Mouse (Mus musculus): ENCODE measurements around the gene Xlr5c. TPM values are rescaled to one million over a fixed set of nuclear protein-coding genes. Genes with fewer than 3 reads are reported as not detected.
"Not testable (repeated sequence)": the region's sequence is repeated elsewhere in the genome, so short reads cannot be mapped to it uniquely, and the experiment has no call there.

Gene Xlr5c
- polyA plus RNA-seq, 1 experiment from 2014 or later: not detected

DNA sequence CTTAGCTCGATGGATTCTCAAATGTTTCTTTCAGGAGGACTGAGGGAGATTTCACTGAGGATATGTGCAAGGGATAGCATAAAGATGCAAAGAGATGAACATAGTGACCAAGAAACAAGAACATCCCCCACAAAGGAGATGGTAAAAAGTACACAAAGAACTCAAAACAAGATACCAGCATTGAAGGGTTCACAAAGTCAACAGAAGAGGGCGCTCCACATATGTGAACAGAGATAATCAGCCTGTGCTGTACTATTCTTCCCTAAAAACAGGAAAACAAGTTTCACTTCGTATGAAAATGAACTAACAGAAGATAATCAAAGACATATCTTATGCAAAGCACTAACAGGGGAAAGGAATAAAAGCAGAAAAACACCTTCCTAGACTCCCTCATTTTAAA is 19.7 kb upstream of the Xlr5c start:
- ATAC-seq (ENCODE audit: insufficient number of reproducible peaks, insufficient read depth, low FRiP score, low read depth): no peak
- Histone ChIP-seq H3K36me3 (ENCODE audit: control insufficient read depth, insufficient read depth, low read length) (no peaks in the 10 kb centered on the region), H3K4me2 (ENCODE audit: low read length) (no peak overlapping the region), H3K27ac (replicated peaks in 1 of 2; ENCODE audit: control insufficient read depth in 1 of 2, insufficient read depth in 1 of 2, low read depth in 2 of 2, low read length in 2 of 2) (no peak overlapping the region), H3K4me3 (ENCODE audit: control insufficient read depth in 1 of 2, insufficient read depth in 1 of 2, low read depth in 1 of 2, low read length in 2 of 2) (no peak overlapping the region), H3K9me3 (ENCODE audit: control insufficient read depth, low read length) (no peaks in the 10 kb centered on the region), H3K4me1 (ENCODE audit: control insufficient read depth in 2 of 2, insufficient read depth in 2 of 2, low read length in 2 of 2) (no peaks in the 10 kb centered on the region), H3K27me3 (ENCODE audit: control insufficient read depth, insufficient read depth, low read length) (no peaks in the 10 kb centered on the region), H3K9ac (ENCODE audit: low read length) (no peak overlapping the region)
- WGBS: 17% methylated on average over 3 of the region's 3 CpGs

DNA sequence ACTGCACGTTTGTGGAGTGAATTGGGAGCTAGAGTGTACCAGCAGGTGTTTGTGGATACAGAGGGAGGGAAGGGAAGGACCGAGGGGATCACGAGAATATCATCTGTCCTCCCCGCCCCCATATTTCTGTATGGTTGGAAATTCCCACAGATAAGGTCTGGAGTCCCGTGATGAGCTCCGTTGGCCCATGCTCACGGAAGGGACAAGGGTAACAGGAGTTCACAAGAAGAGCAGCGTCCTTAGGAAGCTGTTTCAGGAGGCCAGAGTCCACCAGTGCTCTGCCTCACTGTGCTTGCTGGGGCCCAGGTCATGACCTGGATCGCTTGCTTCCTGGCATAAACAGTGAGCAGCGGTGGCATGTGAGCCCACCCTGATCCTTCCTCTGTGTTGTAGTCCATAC is 3.0 kb upstream of the Xlr5c start:
- H3K36me3 ChIP-seq (ENCODE audit: control insufficient read depth, insufficient read depth, low read length); H3K4me2 ChIP-seq (ENCODE audit: low read length); H3K27me3 ChIP-seq (ENCODE audit: control insufficient read depth, insufficient read depth, low read length); ATAC-seq (ENCODE audit: insufficient number of reproducible peaks, insufficient read depth, low FRiP score, low read depth); H3K4me1 ChIP-seq (ENCODE audit: control insufficient read depth in 2 of 2, insufficient read depth in 2 of 2, low read length in 2 of 2); H3K27ac ChIP-seq (replicated peaks in 1 of 2; ENCODE audit: control insufficient read depth in 1 of 2, insufficient read depth in 1 of 2, low read depth in 2 of 2, low read length in 2 of 2); H3K4me3 ChIP-seq (ENCODE audit: control insufficient read depth in 1 of 2, insufficient read depth in 1 of 2, low read depth in 1 of 2, low read length in 2 of 2); H3K9me3 ChIP-seq (ENCODE audit: control insufficient read depth, low read length); H3K9ac ChIP-seq (ENCODE audit: low read length): not testable (repeated sequence)
- WGBS: 53% methylated on average over 6 of the region's 10 CpGs

DNA sequence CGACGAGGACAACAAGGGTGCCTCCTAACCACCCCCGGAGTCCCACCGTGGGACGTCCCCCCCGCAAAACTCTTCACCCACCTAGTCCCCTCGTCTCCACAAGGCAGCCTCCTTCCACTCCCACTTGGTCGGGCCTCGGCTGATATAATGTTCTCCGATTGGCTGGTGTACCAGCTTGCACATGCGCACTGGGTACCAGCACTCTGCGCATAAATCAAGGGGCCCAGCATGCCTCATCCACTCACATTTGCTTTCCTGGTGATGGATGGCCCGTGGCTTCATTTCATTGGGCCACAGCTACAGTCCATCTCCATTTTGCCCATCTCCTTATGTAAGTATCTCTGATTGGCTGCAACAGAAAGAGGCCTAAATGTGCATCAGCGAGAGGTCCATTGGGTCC is 27.5 kb downstream of the Xlr5c start, which contains the start of gene Xlr3c:
Xlr3c (minus strand) TSS at position 121 of the 400 bp plus-strand sequence.
- not testable (repeated sequence) for H3K9ac ChIP-seq (ENCODE audit: low read length); H3K27me3 ChIP-seq (ENCODE audit: control insufficient read depth, insufficient read depth, low read length); H3K27ac ChIP-seq (replicated peaks in 1 of 2; ENCODE audit: control insufficient read depth in 1 of 2, insufficient read depth in 1 of 2, low read depth in 2 of 2, low read length in 2 of 2); H3K36me3 ChIP-seq (ENCODE audit: control insufficient read depth, insufficient read depth, low read length); H3K4me2 ChIP-seq (ENCODE audit: low read length); H3K4me3 ChIP-seq (ENCODE audit: control insufficient read depth in 1 of 2, insufficient read depth in 1 of 2, low read depth in 1 of 2, low read length in 2 of 2); H3K4me1 ChIP-seq (ENCODE audit: control insufficient read depth in 2 of 2, insufficient read depth in 2 of 2, low read length in 2 of 2); ATAC-seq (ENCODE audit: insufficient number of reproducible peaks, insufficient read depth, low FRiP score, low read depth); H3K9me3 ChIP-seq (ENCODE audit: control insufficient read depth, low read length)
- 85% methylated on average over 14 of the region's 14 CpGs for WGBS

DNA sequence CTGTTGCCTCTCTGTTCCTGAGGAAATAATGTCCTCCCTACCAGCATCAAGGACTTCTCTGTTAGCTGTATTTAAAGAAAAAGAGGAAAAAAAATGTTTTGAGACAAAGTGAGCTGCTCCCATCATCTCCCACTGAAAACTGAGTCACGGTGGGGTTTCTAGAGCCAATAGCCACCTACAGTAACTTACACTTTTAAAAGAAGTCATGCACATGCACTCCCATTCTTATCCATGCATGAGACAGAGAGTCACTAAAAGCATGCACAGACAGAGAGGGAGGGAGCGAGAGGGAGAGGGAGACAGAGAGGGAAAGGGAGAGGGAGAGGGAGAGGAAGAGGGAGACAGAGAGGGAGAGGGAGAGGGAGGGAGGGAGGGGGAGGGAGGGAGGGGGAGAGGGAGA is 30.3 kb downstream of the Xlr5c start:
- not testable (repeated sequence) for H3K9me3 ChIP-seq (ENCODE audit: control insufficient read depth, low read length); H3K36me3 ChIP-seq (ENCODE audit: control insufficient read depth, insufficient read depth, low read length); H3K27ac ChIP-seq (replicated peaks in 1 of 2; ENCODE audit: control insufficient read depth in 1 of 2, insufficient read depth in 1 of 2, low read depth in 2 of 2, low read length in 2 of 2); H3K9ac ChIP-seq (ENCODE audit: low read length); H3K27me3 ChIP-seq (ENCODE audit: control insufficient read depth, insufficient read depth, low read length); H3K4me2 ChIP-seq (ENCODE audit: low read length); ATAC-seq (ENCODE audit: insufficient number of reproducible peaks, insufficient read depth, low FRiP score, low read depth); H3K4me1 ChIP-seq (ENCODE audit: control insufficient read depth in 2 of 2, insufficient read depth in 2 of 2, low read length in 2 of 2); H3K4me3 ChIP-seq (ENCODE audit: control insufficient read depth in 1 of 2, insufficient read depth in 1 of 2, low read depth in 1 of 2, low read length in 2 of 2)
- WGBS: 79% methylated on average over 1 of the region's 2 CpGs

GRCm38 (mm10) chrX:73242821-73243325 is 49.9 kb downstream of the Xlr5c start, which contains the start of gene Xlr4c:
Gene Xlr4c (minus strand): TSS chrX:73243130.
- not testable (repeated sequence) for H3K9ac ChIP-seq (ENCODE audit: low read length); H3K27ac ChIP-seq (replicated peaks in 1 of 2; ENCODE audit: control insufficient read depth in 1 of 2, insufficient read depth in 1 of 2, low read depth in 2 of 2, low read length in 2 of 2); H3K4me3 ChIP-seq (ENCODE audit: control insufficient read depth in 1 of 2, insufficient read depth in 1 of 2, low read depth in 1 of 2, low read length in 2 of 2); ATAC-seq (ENCODE audit: insufficient number of reproducible peaks, insufficient read depth, low FRiP score, low read depth); H3K27me3 ChIP-seq (ENCODE audit: control insufficient read depth, insufficient read depth, low read length); H3K4me2 ChIP-seq (ENCODE audit: low read length); H3K4me1 ChIP-seq (ENCODE audit: control insufficient read depth in 2 of 2, insufficient read depth in 2 of 2, low read length in 2 of 2); H3K9me3 ChIP-seq (ENCODE audit: control insufficient read depth, low read length); H3K36me3 ChIP-seq (ENCODE audit: control insufficient read depth, insufficient read depth, low read length)
- 84% methylated on average over 11 of the region's 14 CpGs for WGBS

Other genes starting within 250 kb of the Xlr5c start
- not detected in 2 replicates for gene Pnma3, start 228.2 kb downstream of the Xlr5c start, polyA plus RNA-seq (2014; fragmentation: Nextera tagmentation; extraction: Ambion mirVana)
- gene Xlr4a, start 210.5 kb downstream of the Xlr5c start, polyA plus RNA-seq (2014; fragmentation: Nextera tagmentation; extraction: Ambion mirVana): 1.8 TPM in 1 of 2 replicates, not detected in the other
- 1.4 TPM in 2 replicates for gene Xlr3a, start 195.9 kb downstream of the Xlr5c start, polyA plus RNA-seq (2014; fragmentation: Nextera tagmentation; extraction: Ambion mirVana)
- not detected in 2 replicates for gene Gm14685, start 175.9 kb downstream of the Xlr5c start, polyA plus RNA-seq (2014; fragmentation: Nextera tagmentation; extraction: Ambion mirVana)
- not detected in 2 replicates for gene Xlr5b, start 144.2 kb downstream of the Xlr5c start, polyA plus RNA-seq (2014; fragmentation: Nextera tagmentation; extraction: Ambion mirVana)
- gene DXBay18, start 143.5 kb downstream of the Xlr5c start, polyA plus RNA-seq (2014; fragmentation: Nextera tagmentation; extraction: Ambion mirVana): not detected in 2 replicates
- gene Spin2d, start 116.0 kb downstream of the Xlr5c start, polyA plus RNA-seq (2014; fragmentation: Nextera tagmentation; extraction: Ambion mirVana): not detected in 2 replicates
- gene Xlr3b, start 100.8 kb downstream of the Xlr5c start, polyA plus RNA-seq (2014; fragmentation: Nextera tagmentation; extraction: Ambion mirVana): 2.7 and 11.9 TPM in 2 replicates
- 0.26 and 2.3 TPM in 2 replicates for gene Xlr4b, start 78.6 kb downstream of the Xlr5c start, polyA plus RNA-seq (2014; fragmentation: Nextera tagmentation; extraction: Ambion mirVana)
- gene F8a, start 64.7 kb downstream of the Xlr5c start, polyA plus RNA-seq (2014; fragmentation: Nextera tagmentation; extraction: Ambion mirVana): 9.4 and 10.0 TPM in 2 replicates
- gene Xlr4c, start 49.8 kb downstream of the Xlr5c start, polyA plus RNA-seq (2014; fragmentation: Nextera tagmentation; extraction: Ambion mirVana): 0.35 TPM in 1 of 2 replicates, not detected in the other
- gene Xlr3c, start 27.6 kb downstream of the Xlr5c start, polyA plus RNA-seq (2014; fragmentation: Nextera tagmentation; extraction: Ambion mirVana): not detected in 2 replicates
- 0.14 TPM in 1 of 2 replicates, not detected in the other for gene Xlr5a, start within 50 bp of the Xlr5c start, polyA plus RNA-seq (2014; fragmentation: Nextera tagmentation; extraction: Ambion mirVana)
- not detected in 2 replicates for gene Gm45015, start 43.9 kb upstream of the Xlr5c start, polyA plus RNA-seq (2014; fragmentation: Nextera tagmentation; extraction: Ambion mirVana)
- gene Zfp275, start 49.6 kb upstream of the Xlr5c start, polyA plus RNA-seq (2014; fragmentation: Nextera tagmentation; extraction: Ambion mirVana): 10.2 and 11.0 TPM in 2 replicates
- not detected in 2 replicates for gene Gm18336, start 105.8 kb upstream of the Xlr5c start, polyA plus RNA-seq (2014; fragmentation: Nextera tagmentation; extraction: Ambion mirVana)
- gene Zfp92, start 118.1 kb upstream of the Xlr5c start, polyA plus RNA-seq (2014; fragmentation: Nextera tagmentation; extraction: Ambion mirVana): not detected in 2 replicates
- not detected in 2 replicates for gene Trex2, start 142.4 kb upstream of the Xlr5c start, polyA plus RNA-seq (2014; fragmentation: Nextera tagmentation; extraction: Ambion mirVana)
- gene Haus7, start 166.1 kb upstream of the Xlr5c start, polyA plus RNA-seq (2014; fragmentation: Nextera tagmentation; extraction: Ambion mirVana): 42.0 and 43.2 TPM in 2 replicates
- 111 and 130 TPM in 2 replicates for gene Bgn, start 190.6 kb upstream of the Xlr5c start, polyA plus RNA-seq (2014; fragmentation: Nextera tagmentation; extraction: Ambion mirVana)
- gene Atp2b3, start 210.1 kb upstream of the Xlr5c start, polyA plus RNA-seq (2014; fragmentation: Nextera tagmentation; extraction: Ambion mirVana): 0.27 and 0.41 TPM in 2 replicates

All from heart, embryonic 14.5 days (tissue).